Mouse (Mus musculus) thymus, adult 2 months (tissue): Measurements from ENCODE around the gene Olfr247. TPM values are rescaled to one million over a fixed set of nuclear protein-coding genes. Genes with fewer than 3 reads are reported as not detected.
"Not testable (repeated sequence)": the region's sequence is repeated elsewhere in the genome, so short reads cannot be mapped to it uniquely, and the experiment has no call there.

Experiments used
- DNase-seq: peaks from one replicate; pipeline ENCODE4 v3.0.0; 2021
- H3K27ac ChIP-seq: fragments of 200-500 bp; 2 replicates; pipeline ENCODE4 v1.5.1; 2012; ENCODE audit warnings: low read length, control low read depth; ENCODE audit not compliant: control insufficient read depth, insufficient read depth
- H3K27me3 ChIP-seq: fragments of 200-500 bp; 2 replicates; pipeline ENCODE4 v1.6.1; 2012; ENCODE audit warnings: mild to moderate bottlenecking, low read length, moderate library complexity, mixed read lengths; ENCODE audit not compliant: control insufficient read depth, insufficient read depth
- H3K36me3 ChIP-seq: fragments of 200-500 bp; 2 replicates; pipeline ENCODE4 v1.6.1; 2012; ENCODE audit warnings: mild to moderate bottlenecking, low read length, moderate library complexity; ENCODE audit not compliant: control insufficient read depth, insufficient read depth
- H3K4me1 ChIP-seq: fragments of 200-500 bp; replicated peaks from 2 replicates; pipeline ENCODE4 v1.6.1; 2012; ENCODE audit warnings: low read length; ENCODE audit not compliant: control insufficient read depth, insufficient read depth
- H3K4me3 ChIP-seq: fragments of 200-500 bp; 2 replicates; pipeline ENCODE4 v1.5.1; 2012; ENCODE audit warnings: mild to moderate bottlenecking, low read length, control low read depth, moderate library complexity; ENCODE audit not compliant: control insufficient read depth, insufficient read depth
- CTCF ChIP-seq: fragments of 200-500 bp; IDR thresholded peaks from 2 replicates; pipeline ENCODE4 v1.5.1; 2012; ENCODE audit warnings: mild to moderate bottlenecking, control low read depth, low read length, moderate library complexity, borderline replicate concordance; ENCODE audit not compliant: control insufficient read depth, poor library complexity, insufficient read depth; ENCODE audit errors: extremely low read depth
- POLR2A ChIP-seq: fragments of 200-500 bp; IDR thresholded peaks from 2 replicates; pipeline ENCODE4 v1.6.1; 2012; ENCODE audit warnings: mild to moderate bottlenecking, low read length, control low read depth, moderate library complexity; ENCODE audit not compliant: control insufficient read depth, poor library complexity, insufficient read depth; ENCODE audit errors: extremely low read depth
- WGBS: fragments of 180-500 bp; shearing (Covaris S2); methylation state at CpG from one replicate; pipeline ENCODE4 v1.1.7; 2018; 5-methylcytosine and 5-hydroxymethylcytosine counted together
- polyA plus RNA-seq: library from polyadenylated mRNA; depleted of rRNA; stranded (reverse); fragments of >200 nt; gene quantifications from 2 replicates; pipeline ENCODE4 v1.2.3, GENCODE M21; 2012; rRNA removed

Olfr247 gene
- polyA plus RNA-seq: not detected in 2 replicates

DNA sequence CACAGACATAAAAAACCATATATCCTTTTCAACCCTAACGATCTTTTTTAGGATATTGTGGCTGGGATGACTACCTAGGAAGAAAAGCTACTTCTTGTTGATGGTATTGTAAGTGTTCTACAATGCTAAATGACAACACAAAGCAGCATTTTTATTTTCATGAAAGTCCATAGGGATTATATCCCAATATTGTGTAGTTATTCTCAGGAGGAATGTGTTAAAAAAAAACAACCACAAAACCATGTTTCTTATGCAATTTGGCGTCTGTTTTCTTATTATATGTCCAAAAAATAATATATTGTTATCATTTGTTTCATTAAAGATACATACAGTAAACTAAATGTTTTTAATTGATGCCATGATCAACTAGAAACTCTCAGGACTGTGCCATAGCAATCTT, at the start of gene Olfr247:
Gene Olfr247 (minus strand): TSS at position 101 of the 400 bp plus-strand sequence.
- not testable (repeated sequence) for DNase-seq, H3K27me3 ChIP-seq, H3K4me3 ChIP-seq, H3K4me1 ChIP-seq, H3K27ac ChIP-seq, H3K36me3 ChIP-seq
- WGBS: no CpG with 5 or more reads among the region's 2 CpGs

DNA sequence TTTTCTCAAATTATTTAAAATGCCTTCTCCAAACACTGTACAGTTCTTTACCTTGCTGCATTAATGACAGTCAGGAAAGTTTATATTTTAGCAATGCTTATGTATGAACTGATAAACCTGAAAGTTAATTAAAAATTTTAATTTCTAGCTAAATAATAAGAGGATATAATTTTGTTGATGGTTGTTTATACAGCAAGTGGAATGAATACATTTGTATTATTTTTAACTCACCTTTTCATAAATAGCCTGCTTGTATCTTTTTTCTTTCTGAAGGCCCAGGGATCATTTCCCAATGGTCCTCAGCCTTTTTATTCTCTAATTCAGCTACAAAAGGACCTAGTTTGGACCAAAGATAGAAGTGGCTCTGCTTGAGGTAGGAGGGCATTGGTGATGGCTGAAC, 36.4 kb upstream of the Olfr247 start, which contains the start of gene Olfr820:
Gene Olfr820 (plus strand): TSS at position 301 of the 400 bp plus-strand sequence.
- no peaks in the 10 kb centered on the region for H3K27me3 ChIP-seq
- no peaks in the 10 kb centered on the region for H3K36me3 ChIP-seq
- no peak within 1 kb of the TSS for H3K4me3 ChIP-seq
- no peak within 1 kb of the TSS for H3K27ac ChIP-seq
- no peaks in the 10 kb centered on the region for H3K4me1 ChIP-seq
- TF ChIP-seq POLR2A: no peak
- TF ChIP-seq CTCF: no peak
- DNase-seq: no peak

DNA sequence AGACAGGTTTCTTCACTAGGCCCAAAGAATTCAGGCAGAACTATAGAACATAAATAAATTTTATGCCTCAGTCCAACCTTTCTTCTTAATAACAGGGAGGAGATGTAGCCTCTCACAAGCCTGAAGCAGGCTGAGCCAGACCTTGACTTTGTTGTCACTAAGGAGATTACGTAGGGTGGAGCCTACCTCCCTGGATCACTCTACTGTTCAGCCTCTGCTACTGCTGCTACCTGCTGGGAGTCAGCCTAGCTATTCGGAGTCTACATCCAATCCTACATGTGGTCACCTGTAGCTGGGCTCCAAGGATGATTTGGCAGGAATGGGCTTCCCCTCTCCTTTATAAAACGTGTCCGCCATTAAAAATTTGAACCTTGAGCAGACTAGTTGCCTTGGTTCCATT, 29.4 kb upstream of the Olfr247 start:
- not testable (repeated sequence) for H3K27ac ChIP-seq, DNase-seq, H3K36me3 ChIP-seq, H3K4me3 ChIP-seq, H3K4me1 ChIP-seq, H3K27me3 ChIP-seq
- 89% methylated on average over 4 of the region's 4 CpGs for WGBS

- DNase-seq, H3K4me3 ChIP-seq, H3K36me3 ChIP-seq, H3K4me1 ChIP-seq, H3K27ac ChIP-seq, H3K27me3 ChIP-seq: not testable (repeated sequence)
- WGBS: 89% methylated on average over 4 of the region's 4 CpGs
These were observed 28.2 kb upstream of the Olfr247 start for GRCm38 (mm10) chr10:130004104-130004503.

- H3K4me1 ChIP-seq, H3K27ac ChIP-seq, DNase-seq, H3K36me3 ChIP-seq, H3K4me3 ChIP-seq, H3K27me3 ChIP-seq: not testable (repeated sequence)
- no CpG with 5 or more reads among the region's 1 CpGs for WGBS
These were observed 9.0 kb upstream of the Olfr247 start, which contains the start of gene Gm10310 for GRCm38 (mm10) chr10:129984962-129985361. Gene Gm10310 (minus strand): TSS chr10:129985062.

- H3K27me3 ChIP-seq, H3K27ac ChIP-seq, DNase-seq, H3K4me1 ChIP-seq, H3K4me3 ChIP-seq, H3K36me3 ChIP-seq: not testable (repeated sequence)
- WGBS: no CpG with 5 or more reads among the region's 3 CpGs
These were observed 5.9 kb upstream of the Olfr247 start for GRCm38 (mm10) chr10:129981867-129982266.

GRCm38 (mm10) chr10:129972994-129973393, 2.9 kb downstream of the Olfr247 start:
- not testable (repeated sequence) for H3K27me3 ChIP-seq, DNase-seq, H3K27ac ChIP-seq, H3K4me1 ChIP-seq, H3K4me3 ChIP-seq, H3K36me3 ChIP-seq
- WGBS: no CpG with 5 or more reads among the region's 3 CpGs

DNA sequence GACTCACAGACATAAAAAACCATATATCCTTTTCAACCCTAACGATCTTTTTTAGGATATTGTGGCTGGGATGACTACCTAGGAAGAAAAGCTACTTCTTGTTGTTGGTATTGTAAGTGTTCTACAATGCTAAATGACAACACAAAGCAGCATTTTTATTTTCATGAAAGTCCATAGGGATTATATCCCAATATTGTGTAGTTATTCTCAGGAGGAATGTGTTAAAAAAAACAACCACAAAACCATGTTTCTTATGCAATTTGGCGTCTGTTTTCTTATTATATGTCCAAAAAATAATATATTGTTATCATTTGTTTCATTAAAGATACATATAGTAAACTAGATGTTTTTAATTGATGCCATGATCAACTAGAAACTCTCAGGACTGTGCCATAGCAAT, 8.8 kb downstream of the Olfr247 start, which contains the start of gene Olfr819:
Gene Olfr819 (minus strand): TSS at position 101 of the 400 bp plus-strand sequence.
- not testable (repeated sequence) for H3K27me3 ChIP-seq, H3K4me1 ChIP-seq, H3K27ac ChIP-seq, H3K36me3 ChIP-seq, H3K4me3 ChIP-seq, DNase-seq
- WGBS: 74% methylated on average over 2 of the region's 2 CpGs

GRCm38 (mm10) chr10:129966232-129966631, 9.7 kb downstream of the Olfr247 start:
- H3K36me3 ChIP-seq, H3K27ac ChIP-seq, H3K27me3 ChIP-seq, H3K4me3 ChIP-seq, H3K4me1 ChIP-seq, DNase-seq: not testable (repeated sequence)
- WGBS: 100% methylated on average over 2 of the region's 3 CpGs
